Mouse (Mus musculus): ENCODE measurements around the gene Gzme. TPM values are rescaled to one million over a fixed set of nuclear protein-coding genes. Genes with fewer than 3 reads are reported as not detected.

Gzme gene
- polyA plus RNA-seq, 1 experiment from 2014 or later: not detected

DNA sequence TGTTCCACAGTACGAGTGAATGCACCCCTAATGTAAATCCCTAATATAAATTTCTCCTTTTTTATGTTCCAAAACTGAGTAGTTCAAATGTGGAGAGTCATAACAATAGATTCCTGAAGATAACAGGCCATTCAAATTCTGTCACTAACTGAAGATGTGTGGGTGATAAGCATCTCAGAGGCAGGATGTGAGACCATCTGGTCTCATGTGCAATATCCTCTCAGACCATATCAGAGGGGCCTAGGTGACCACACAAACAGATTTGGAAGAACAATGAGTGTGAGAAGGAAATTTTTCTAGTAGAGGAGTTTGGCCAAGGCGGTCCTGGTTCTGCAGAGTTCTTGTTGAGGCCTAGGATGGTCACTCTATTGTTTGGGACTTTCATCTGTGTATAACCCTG, 27.1 kb downstream of the Gzme start:
- H3K36me3 ChIP-seq (replicated peaks; ENCODE audit: control insufficient read depth, insufficient read depth, low read depth, low read length): no peaks in the 10 kb centered on the region
- no peak overlapping the region for H3K4me3 ChIP-seq (ENCODE audit: low read depth, low read length)
- WGBS: 85% methylated on average over 2 of the region's 2 CpGs
- no peak overlapping the region for H3K9ac ChIP-seq (replicated peaks; ENCODE audit: low read length)
- no peaks in the 10 kb centered on the region for H3K27me3 ChIP-seq (ENCODE audit: control insufficient read depth, insufficient read depth, low read length)
- DNase-seq (ENCODE audit: low spot score): no peak
- H3K4me1 ChIP-seq (ENCODE audit: control insufficient read depth, insufficient read depth, low read length): no peaks in the 10 kb centered on the region
- no peaks in the 10 kb centered on the region for H3K9me3 ChIP-seq (replicated peaks; ENCODE audit: control insufficient read depth, low read length)
- no peak overlapping the region for H3K4me2 ChIP-seq (ENCODE audit: low read depth, low read length)
- ATAC-seq (replicated peaks; ENCODE audit: insufficient number of reproducible peaks, low FRiP score, low TSS enrichment, low read depth): no peak
- no peak overlapping the region for H3K27ac ChIP-seq (replicated peaks; ENCODE audit: low read depth, low read length)

GRCm38 (mm10) chr14:56086711-56087110, 33.7 kb downstream of the Gzme start:
- WGBS: 76% methylated on average over 3 of the region's 3 CpGs
- Histone ChIP-seq H3K4me3 (ENCODE audit: low read depth, low read length) (no peak overlapping the region), H3K27me3 (ENCODE audit: control insufficient read depth, insufficient read depth, low read length) (no peaks in the 10 kb centered on the region), H3K27ac (replicated peaks; ENCODE audit: low read depth, low read length) (no peak overlapping the region), H3K4me1 (ENCODE audit: control insufficient read depth, insufficient read depth, low read length) (no peaks in the 10 kb centered on the region), H3K36me3 (replicated peaks; ENCODE audit: control insufficient read depth, insufficient read depth, low read depth, low read length) (no peaks in the 10 kb centered on the region), H3K9me3 (replicated peaks; ENCODE audit: control insufficient read depth, low read length) (no peaks in the 10 kb centered on the region), H3K4me2 (ENCODE audit: low read depth, low read length) (no peak overlapping the region), H3K9ac (replicated peaks; ENCODE audit: low read length) (no peak overlapping the region)
- DNase-seq (ENCODE audit: low spot score): no peak
- ATAC-seq (replicated peaks; ENCODE audit: insufficient number of reproducible peaks, low FRiP score, low TSS enrichment, low read depth): no peak

DNA sequence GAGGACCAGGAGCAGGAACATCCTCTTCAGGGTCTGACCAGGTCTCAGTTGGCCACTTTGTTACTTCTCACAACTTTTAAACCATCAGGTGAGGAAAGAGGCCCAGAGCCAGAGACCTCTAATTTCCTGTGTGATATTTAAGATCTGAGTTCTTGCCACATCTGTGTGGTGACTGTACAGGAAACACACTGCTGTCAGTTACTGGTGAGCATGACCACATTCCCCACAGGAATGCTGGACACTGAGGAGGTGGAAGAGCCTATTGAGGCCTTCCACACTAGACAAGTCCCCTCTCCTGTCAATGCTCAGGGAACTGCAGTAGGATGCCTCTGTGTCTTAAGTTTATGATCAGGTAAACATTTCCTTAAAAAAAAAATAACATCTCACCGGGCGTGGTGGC, 35.3 kb downstream of the Gzme start, which contains the start of gene Mcpt8:
Mcpt8 (minus strand) TSS at position 107 of the 400 bp plus-strand sequence.
- WGBS: 90% methylated on average over 2 of the region's 2 CpGs
- H3K9ac ChIP-seq (replicated peaks; ENCODE audit: low read length): no peak within 1 kb of the TSS
- H3K4me1 ChIP-seq (ENCODE audit: control insufficient read depth, insufficient read depth, low read length): no peaks in the 10 kb centered on the region

GRCm38 (mm10) chr14:56082016-56082415, 38.4 kb downstream of the Gzme start:
- ATAC-seq (replicated peaks; ENCODE audit: insufficient number of reproducible peaks, low FRiP score, low TSS enrichment, low read depth) (no peak), DNase-seq (ENCODE audit: low spot score) (no peak)
- H3K4me2 ChIP-seq (ENCODE audit: low read depth, low read length): no peak overlapping the region
- no peaks in the 10 kb centered on the region for H3K4me1 ChIP-seq (ENCODE audit: control insufficient read depth, insufficient read depth, low read length)
- no peak overlapping the region for H3K4me3 ChIP-seq (ENCODE audit: low read depth, low read length)
- no peaks in the 10 kb centered on the region for H3K36me3 ChIP-seq (replicated peaks; ENCODE audit: control insufficient read depth, insufficient read depth, low read depth, low read length)
- no peak overlapping the region for H3K27ac ChIP-seq (replicated peaks; ENCODE audit: low read depth, low read length)
- WGBS: 87% methylated on average over 4 of the region's 4 CpGs
- H3K9ac ChIP-seq (replicated peaks; ENCODE audit: low read length): no peak overlapping the region
- H3K27me3 ChIP-seq (ENCODE audit: control insufficient read depth, insufficient read depth, low read length): no peaks in the 10 kb centered on the region
- no peaks in the 10 kb centered on the region for H3K9me3 ChIP-seq (replicated peaks; ENCODE audit: control insufficient read depth, low read length)

More for the DNA sequence above, 35.3 kb downstream of the Gzme start, which contains the start of gene Mcpt8:
- DNase-seq (ENCODE audit: low spot score) (no peak), ATAC-seq (replicated peaks; ENCODE audit: insufficient number of reproducible peaks, low FRiP score, low TSS enrichment, low read depth) (no peak)
- Histone ChIP-seq H3K4me3 (ENCODE audit: low read depth, low read length) (no peak within 1 kb of the TSS), H3K4me2 (ENCODE audit: low read depth, low read length) (no peak within 1 kb of the TSS), H3K27ac (replicated peaks; ENCODE audit: low read depth, low read length) (no peak within 1 kb of the TSS), H3K36me3 (replicated peaks; ENCODE audit: control insufficient read depth, insufficient read depth, low read depth, low read length) (no peaks in the 10 kb centered on the region), H3K9me3 (replicated peaks; ENCODE audit: control insufficient read depth, low read length) (no peaks in the 10 kb centered on the region), H3K27me3 (ENCODE audit: control insufficient read depth, insufficient read depth, low read length) (no peaks in the 10 kb centered on the region)

Small RNA genes within 50 kb of the gene (microRNA-seq; reads per million reads assigned to microRNA genes)
- not detected for gene Mir6949 (ENCODE audit: borderline number of aligned reads)

Other genes with a start within 250 kb of the Gzme start
- 0.07 and 0.17 TPM in 2 replicates for gene Cbln3, start 236.2 kb downstream of the Gzme start, polyA plus RNA-seq (2014; fragmentation: Nextera tagmentation; extraction: Ambion mirVana)
- 10.4 and 11.9 TPM in 2 replicates for gene Khnyn, start 235.7 kb downstream of the Gzme start, polyA plus RNA-seq (2014; fragmentation: Nextera tagmentation; extraction: Ambion mirVana)
- 55.7 and 59.4 TPM in 2 replicates for gene Sdr39u1, start 220.3 kb downstream of the Gzme start, polyA plus RNA-seq (2014; fragmentation: Nextera tagmentation; extraction: Ambion mirVana)
- gene Cma1, start 175.9 kb downstream of the Gzme start, polyA plus RNA-seq (2014; fragmentation: Nextera tagmentation; extraction: Ambion mirVana): not detected in 2 replicates
- gene Cma2, start 169.6 kb downstream of the Gzme start, polyA plus RNA-seq (2014; fragmentation: Nextera tagmentation; extraction: Ambion mirVana): not detected in 2 replicates
- not detected in 2 replicates for gene Mcpt1, start 102.7 kb downstream of the Gzme start, polyA plus RNA-seq (2014; fragmentation: Nextera tagmentation; extraction: Ambion mirVana)
- not detected in 2 replicates for gene Mcpt9, start 90.1 kb downstream of the Gzme start, polyA plus RNA-seq (2014; fragmentation: Nextera tagmentation; extraction: Ambion mirVana)
- not detected in 2 replicates for gene Mcpt2, start 78.6 kb downstream of the Gzme start, polyA plus RNA-seq (2014; fragmentation: Nextera tagmentation; extraction: Ambion mirVana)
- gene Mcpt4, start 58.3 kb downstream of the Gzme start, polyA plus RNA-seq (2014; fragmentation: Nextera tagmentation; extraction: Ambion mirVana): not detected in 2 replicates
- gene Mcpt8, start 35.4 kb downstream of the Gzme start, polyA plus RNA-seq (2014; fragmentation: Nextera tagmentation; extraction: Ambion mirVana): not detected in 2 replicates
- gene Ctsg, start 18.1 kb downstream of the Gzme start, polyA plus RNA-seq (2014; fragmentation: Nextera tagmentation; extraction: Ambion mirVana): not detected in 2 replicates
- not detected in 2 replicates for gene Gzmd, start 12.0 kb upstream of the Gzme start, polyA plus RNA-seq (2014; fragmentation: Nextera tagmentation; extraction: Ambion mirVana)
- gene Gzmg, start 39.0 kb upstream of the Gzme start, polyA plus RNA-seq (2014; fragmentation: Nextera tagmentation; extraction: Ambion mirVana): not detected in 2 replicates
- gene Gzmn, start 54.0 kb upstream of the Gzme start, polyA plus RNA-seq (2014; fragmentation: Nextera tagmentation; extraction: Ambion mirVana): not detected in 2 replicates
- not detected in 2 replicates for gene Gzmf, start 90.8 kb upstream of the Gzme start, polyA plus RNA-seq (2014; fragmentation: Nextera tagmentation; extraction: Ambion mirVana)
- not detected in 2 replicates for gene Gzmc, start 114.0 kb upstream of the Gzme start, polyA plus RNA-seq (2014; fragmentation: Nextera tagmentation; extraction: Ambion mirVana)
- not detected in 2 replicates for gene Gzmb, start 141.6 kb upstream of the Gzme start, polyA plus RNA-seq (2014; fragmentation: Nextera tagmentation; extraction: Ambion mirVana)
- 0.13 TPM in 1 of 2 replicates, not detected in the other for gene Atp12a, start 244.4 kb upstream of the Gzme start, polyA plus RNA-seq (2014; fragmentation: Nextera tagmentation; extraction: Ambion mirVana)